Mouse (Mus musculus): ENCODE measurements around the gene Dnah17.

The Dnah17 gene

DNA sequence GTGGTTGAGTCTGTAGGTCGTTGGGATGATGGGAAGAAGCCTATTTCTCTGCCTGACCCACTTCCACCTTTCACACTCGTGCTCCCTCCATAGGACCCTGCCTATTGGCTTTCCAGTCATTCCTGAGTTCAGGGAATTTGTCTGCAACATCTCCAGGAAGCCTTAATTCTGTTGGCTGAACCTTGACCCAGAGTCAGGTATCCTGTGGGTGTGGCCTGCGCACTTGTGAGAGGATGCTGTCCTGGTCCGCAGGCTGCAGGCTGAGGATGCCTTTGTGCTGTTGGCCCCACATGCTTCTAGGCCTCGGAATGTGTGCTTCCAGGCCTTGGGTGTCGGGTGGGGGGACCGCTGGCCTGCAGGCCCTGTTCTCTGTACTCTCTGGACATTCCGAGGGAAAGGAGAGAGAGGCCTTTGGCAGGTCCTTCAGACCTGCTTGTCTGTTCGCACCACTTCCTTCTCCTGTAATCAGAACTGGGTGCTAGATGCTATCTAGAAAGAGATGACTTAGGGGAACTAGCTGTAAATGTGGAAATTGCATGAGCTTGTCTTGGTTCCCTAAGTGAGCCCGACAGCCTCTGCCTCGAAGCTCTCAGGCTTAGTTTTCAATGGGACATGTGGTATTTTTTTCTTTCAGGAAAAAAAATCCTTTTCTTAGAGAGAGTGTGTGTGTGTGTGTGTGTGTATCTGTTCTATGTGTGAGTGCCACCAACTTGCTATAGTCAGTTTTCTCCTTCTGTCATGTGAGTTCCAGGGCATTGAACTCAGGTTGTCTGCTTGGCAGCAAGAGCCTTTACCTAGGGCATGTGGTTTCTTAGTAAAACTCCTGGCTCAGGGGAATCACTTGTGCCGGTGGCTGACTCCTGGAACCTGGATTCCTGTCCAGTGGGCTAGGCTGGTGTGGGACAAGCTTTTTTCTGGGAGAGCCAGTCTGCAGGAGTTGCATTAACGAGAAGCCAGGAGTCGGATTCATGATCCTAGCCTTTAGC is 137.0 kb downstream of the Dnah17 start:
- no peak for DNase-seq

DNA sequence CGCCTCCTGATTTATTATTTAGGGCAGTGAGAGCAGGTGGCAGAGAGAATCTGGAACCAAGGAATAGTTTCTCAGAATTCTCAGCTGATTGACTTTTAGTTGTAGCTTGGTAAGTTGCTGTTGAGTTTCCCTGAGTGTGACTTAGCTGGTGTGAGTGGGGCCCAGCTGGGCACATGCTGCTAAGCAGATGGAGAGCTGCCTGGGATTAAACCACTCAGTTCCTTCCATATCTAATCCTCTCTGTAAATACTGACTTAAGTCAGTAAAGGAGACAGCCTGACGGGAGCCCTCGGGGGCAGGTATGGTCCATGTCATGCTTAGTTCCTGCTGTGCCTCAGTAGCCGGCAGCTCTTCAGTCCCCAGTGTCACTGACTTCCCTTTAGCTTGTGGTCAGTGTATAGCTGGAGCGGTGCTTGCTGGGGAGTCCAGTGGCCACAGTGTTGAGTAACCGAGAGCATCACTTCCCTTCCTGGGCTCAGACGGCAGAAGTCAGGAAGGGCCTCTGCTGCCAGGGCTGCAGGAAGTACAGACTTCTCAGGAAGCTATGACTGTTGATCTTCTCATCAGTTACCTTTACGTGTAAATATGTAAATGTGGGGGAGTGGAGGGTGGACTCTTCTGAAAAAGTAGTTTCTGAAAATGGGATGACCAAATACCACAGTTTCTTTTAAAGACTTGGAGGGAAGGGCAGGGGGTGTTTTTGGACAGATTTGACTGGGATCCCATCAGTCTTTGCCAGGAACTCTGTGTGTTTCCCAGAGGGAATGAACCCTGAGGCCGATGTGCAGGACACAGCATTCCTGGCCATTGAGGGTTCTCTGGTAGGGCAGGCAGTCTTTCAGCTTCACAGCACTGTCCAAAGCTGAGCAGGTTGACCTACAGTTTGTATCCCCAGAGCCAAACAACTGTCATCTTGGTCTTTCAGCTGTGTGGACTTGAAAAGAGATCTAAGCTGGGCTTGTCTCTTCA is 138.6 kb downstream of the Dnah17 start:
- no peak for DNase-seq

- DNase-seq: no peak
These were observed 140.5 kb downstream of the Dnah17 start for GRCm38 (mm10) chr11:117989926-117990325.

DNA sequence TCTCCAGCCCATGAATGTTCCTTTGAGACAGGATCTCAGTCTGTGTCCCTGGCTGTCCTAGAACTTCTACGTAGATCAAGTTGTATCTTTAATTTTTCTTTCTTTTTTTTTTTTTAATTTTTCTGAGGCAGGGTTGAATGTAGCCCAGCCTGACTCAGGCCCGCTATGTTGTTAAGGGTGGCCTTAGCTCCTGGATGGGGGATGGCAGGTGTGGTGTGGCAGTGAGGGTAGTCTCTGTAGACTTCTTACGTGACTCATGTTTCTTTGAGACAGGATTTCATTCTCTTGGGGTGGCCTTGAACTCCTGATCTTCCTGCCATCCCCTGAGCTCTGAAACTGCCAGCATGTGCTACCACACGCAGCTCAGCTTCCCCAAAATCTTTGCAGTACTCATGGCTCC is 141.2 kb downstream of the Dnah17 start:
- DNase-seq: no peak

DNA sequence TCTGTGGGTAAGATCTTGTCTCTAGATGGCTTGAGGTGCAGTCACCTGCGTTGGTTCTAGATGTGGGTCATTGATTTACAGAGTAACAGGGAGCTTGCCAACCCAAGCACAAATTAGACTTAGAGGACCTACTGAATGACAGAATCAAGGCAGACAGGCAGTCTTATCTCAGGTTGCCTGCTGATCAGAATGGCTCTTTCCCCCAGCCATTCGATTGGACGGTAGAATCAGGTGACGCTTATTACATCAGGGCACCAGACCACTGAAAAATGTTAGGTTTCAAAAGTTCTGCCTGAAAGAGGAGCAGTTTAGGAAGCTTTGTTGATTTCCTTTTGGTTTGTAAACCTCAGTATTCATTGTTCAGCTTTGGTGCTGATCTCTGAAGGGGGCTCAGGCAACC is 142.5 kb downstream of the Dnah17 start:
- no peak for DNase-seq

DNA sequence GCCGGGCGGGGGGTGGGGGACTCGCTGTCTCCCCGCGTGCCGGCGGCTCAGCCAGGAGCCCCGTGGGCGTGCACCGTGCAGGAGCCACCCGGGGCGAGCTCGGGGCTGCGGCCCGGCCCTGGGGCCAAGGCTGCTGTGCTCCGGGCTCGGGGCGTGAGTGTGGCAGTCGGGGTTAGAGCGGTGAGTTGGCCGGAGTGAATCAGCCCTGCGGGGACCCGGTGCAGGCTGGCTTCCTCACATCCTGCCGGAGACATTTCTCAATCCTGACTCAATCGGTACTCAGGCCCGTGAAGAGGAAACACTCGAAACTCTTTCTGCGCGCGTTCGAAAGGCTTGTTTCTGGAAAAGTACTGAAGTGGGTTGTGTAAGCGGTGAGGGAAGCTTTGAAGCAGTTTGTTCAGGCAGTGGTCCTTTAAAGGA is 143.4 kb downstream of the Dnah17 start:
- peak in 1 of 2 experiments; percentile 38 for DNase-seq

GRCm38 (mm10) chr11:117986126-117987031 is 144.1 kb downstream of the Dnah17 start, which contains the start of gene Pgs1:
TSS of gene Pgs1 (plus strand) at chr11:117986292.
- peak; percentile 84 to 87 for DNase-seq

- no peak for DNase-seq
These were observed 146.7 kb downstream of the Dnah17 start for GRCm38 (mm10) chr11:117983770-117984169.

DNA sequence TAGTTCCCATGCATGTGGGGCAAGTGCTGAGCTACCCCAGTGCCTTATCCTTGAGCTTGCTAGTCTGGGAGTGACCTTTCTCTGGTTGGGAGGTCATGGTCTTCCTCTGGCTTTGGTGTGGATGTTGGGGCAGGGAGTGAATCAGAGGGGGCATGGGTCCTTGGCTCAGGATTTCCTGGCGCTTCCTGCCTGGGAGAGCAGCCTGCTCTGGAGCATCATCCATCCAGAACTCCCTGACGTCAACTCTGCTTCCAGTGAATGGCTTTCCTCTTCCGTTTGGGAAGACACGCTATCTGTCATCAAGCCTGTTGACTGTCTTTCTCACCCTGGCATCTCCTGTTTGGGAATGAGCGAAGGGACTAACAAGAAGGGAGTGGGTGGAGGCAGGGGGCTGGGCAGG is 148.0 kb downstream of the Dnah17 start:
- no peak for DNase-seq

- DNase-seq: no peak
These were observed 151.0 kb downstream of the Dnah17 start for GRCm38 (mm10) chr11:117979388-117979787.

GRCm38 (mm10) chr11:117977694-117978360 is 152.6 kb downstream of the Dnah17 start:
- DNase-seq: no peak

DNA sequence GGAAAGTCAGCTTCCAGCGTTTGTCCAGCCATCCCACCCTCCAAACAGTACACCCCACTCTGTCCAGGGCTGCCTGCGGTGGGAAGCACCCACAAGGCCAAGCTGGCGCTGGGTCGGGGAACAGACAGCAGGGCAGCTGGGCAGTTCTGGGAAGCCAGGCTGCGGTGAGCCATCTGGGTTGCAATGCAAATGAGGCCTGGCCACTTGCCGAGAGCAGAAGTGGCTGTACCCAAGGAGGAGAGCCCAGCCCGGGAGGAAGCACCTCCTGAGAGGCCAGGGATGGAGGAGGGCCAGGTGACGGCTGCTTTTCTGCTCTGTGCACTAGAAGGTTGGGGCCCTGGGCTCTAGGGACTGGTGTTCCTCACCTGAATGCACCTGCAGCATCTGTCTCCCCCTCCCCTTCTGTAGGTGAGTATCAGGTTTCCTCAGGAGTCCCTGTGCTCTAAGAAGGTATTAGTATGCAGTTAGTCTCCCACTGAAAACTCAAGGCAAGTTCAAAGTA is 154.3 kb downstream of the Dnah17 start:
- no peak for DNase-seq

- no peak for DNase-seq
These were observed 155.0 kb downstream of the Dnah17 start for GRCm38 (mm10) chr11:117975211-117975967.

- DNase-seq: peak in 1 of 2 experiments; percentile 40
These were observed 155.9 kb downstream of the Dnah17 start for GRCm38 (mm10) chr11:117974327-117975125.

DNA sequence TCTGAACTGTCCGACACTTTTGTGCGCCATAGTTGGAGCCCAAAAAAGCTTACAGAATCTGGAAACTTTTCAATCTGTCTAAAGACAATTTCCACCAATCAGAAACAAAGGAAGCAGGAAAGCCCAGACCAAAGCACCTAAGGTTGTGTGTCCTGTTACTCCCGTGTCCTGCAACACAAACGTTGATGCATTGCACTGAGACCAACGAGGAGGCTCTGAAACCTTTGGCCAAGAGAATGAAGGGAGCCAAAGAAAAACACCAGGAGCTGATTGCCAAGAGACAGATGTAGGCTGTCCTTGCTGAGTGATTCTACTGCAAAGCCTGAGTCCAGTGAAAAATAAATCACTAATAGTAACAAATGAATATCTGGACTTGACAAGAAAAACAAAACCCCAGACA is 156.9 kb downstream of the Dnah17 start:
- DNase-seq: no peak

GRCm38 (mm10) chr11:117972656-117973558 is 157.5 kb downstream of the Dnah17 start:
- no peak for DNase-seq

All from thymus, adult 18-20 months (tissue).